Mouse (Mus musculus) left cerebral cortex, adult 2 months (tissue): Measurements from ENCODE around the gene AC140267.1. TPM values are rescaled to one million over a fixed set of nuclear protein-coding genes. Genes with fewer than 3 reads are reported as not detected.

Experiments
- DNase-seq, 2 experiments: peaks; one replicate each; pipeline ENCODE4 v3.0.0; 2021 to 2022; ENCODE audit warnings: low spot score in 2 of 2, mixed read lengths in 1 of 2; ENCODE audit errors: extremely low spot score in 1 of 2
- H3K27ac ChIP-seq: fragments of 200-600 bp; 2 replicates; pipeline ENCODE4 v1.8.1; 2022
- H3K4me3 ChIP-seq: fragments of 200-600 bp; 2 replicates; pipeline ENCODE4 v1.8.1; 2022
- CTCF ChIP-seq: fragments of 200-600 bp; IDR thresholded peaks from 2 replicates; pipeline ENCODE4 v1.8.1; 2022; ENCODE audit warnings: antibody characterized with exemption, mild to moderate bottlenecking, moderate library complexity
- intact Hi-C: fragments of 180-260 bp; cut with DNase I; formaldehyde crosslinking; loops from one replicate; pipeline ENCODE4 v1.15.1; 2025
- total RNA-seq, 2 experiments: library from RNA; stranded (reverse); gene quantifications; 2 replicates each; pipeline ENCODE4 v1.2.3; 2021

Gene AC140267.1
- total RNA-seq, 2 experiments from 2014 or later: 20.0 to 28.1 TPM

GRCm38 (mm10) chr15:80215716-80216479 is 19.7 kb upstream of the AC140267.1 start:
- intact Hi-C loops: loop anchor here (5.0 kb wide), 1 partner anchor 44 kb away; the partner anchor contains the start of gene Mgat3
- no peak overlapping the region for H3K4me3 ChIP-seq
- peak; percentile 42 to 45 for DNase-seq
- TF ChIP-seq CTCF: peak; percentile 57
- no peak overlapping the region for H3K27ac ChIP-seq

DNA sequence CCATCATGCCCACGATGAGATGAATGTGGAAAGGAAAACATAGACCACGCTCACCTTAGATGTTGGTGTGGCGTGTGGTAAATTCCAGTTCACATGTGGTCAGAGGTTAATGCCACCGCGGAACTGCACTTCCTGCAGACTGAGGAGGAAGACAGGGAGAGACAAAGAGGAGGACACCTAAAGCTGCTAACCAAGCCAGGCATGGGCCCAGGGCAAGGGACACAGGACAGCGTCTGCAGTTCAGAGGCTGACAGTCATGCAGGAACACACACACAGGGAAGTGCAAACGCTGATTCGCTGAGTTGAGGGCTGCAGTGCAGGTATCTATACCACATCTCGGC is 19.2 kb upstream of the AC140267.1 start:
- H3K27ac ChIP-seq: no peak overlapping the region
- no peak overlapping the region for H3K4me3 ChIP-seq
- DNase-seq: no peak
- intact Hi-C loops: loop anchor here (5.0 kb wide), 1 partner anchor 44 kb away; the partner anchor contains the start of gene Mgat3
- no peak for TF ChIP-seq CTCF

GRCm38 (mm10) chr15:80217476-80217875 is 18.2 kb upstream of the AC140267.1 start:
- Histone ChIP-seq H3K4me3 (no peak overlapping the region), H3K27ac (no peak overlapping the region)
- DNase-seq: no peak
- intact Hi-C loops: loop anchor here (5.0 kb wide), 1 partner anchor 45 kb away; the partner anchor contains the start of gene Mgat3
- no peak for TF ChIP-seq CTCF

- intact Hi-C loops: loop anchor here (5.0 kb wide), 1 partner anchor 47 kb away; the partner anchor contains the start of gene Mgat3
- no peak overlapping the region for H3K27ac ChIP-seq
- no peak for TF ChIP-seq CTCF
- DNase-seq: no peak
- no peak overlapping the region for H3K4me3 ChIP-seq
These were observed 16.4 kb upstream of the AC140267.1 start for GRCm38 (mm10) chr15:80219211-80219610.

DNA sequence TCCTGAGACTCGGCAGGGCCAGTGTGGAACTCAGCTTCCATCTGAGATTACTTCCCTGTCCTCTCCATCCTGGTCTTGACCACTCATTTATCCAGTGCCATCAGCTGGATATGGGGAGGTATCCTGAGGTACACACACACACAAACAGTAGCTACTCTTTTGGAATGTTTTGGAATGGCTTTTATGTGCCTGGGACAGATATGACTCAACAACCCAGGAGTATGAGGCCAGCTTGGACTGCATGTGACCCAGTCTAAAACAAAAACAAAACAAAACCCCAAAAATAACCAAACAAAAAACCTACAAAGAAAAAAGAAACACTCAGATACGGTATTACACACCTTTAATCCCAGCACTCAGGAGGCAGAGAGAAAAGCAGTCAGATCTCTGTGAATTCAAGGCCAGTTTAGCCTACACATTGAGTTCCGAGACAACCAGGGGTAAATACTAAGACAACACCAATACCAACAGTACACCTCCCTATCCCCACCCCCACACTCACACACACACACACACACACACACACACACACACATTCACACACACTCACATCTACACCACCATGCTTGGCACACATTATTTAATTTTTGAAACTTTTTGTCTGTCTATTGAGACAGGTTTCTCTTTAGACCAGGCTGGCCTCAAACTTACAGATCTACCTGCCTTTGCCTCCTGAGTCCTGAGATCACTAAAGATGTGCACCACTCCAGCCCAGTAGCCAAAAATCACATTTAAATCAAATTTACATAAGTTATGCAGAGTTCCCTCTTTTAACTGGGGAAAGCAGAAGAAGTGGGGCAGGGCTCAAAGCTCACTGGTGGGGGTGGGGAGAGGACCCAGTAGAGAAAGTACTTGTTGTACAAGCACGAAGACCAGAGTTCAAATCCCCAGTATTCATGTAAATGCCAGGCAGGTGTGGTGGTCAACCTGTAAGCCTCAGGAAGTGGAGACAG is 15.7 kb upstream of the AC140267.1 start:
- Histone ChIP-seq H3K27ac (no peak overlapping the region), H3K4me3 (no peak overlapping the region)
- DNase-seq: no peak
- intact Hi-C loops: loop anchor here (5.0 to 10.0 kb wide), 2 partner anchors 48 to 275 kb away; partner anchors contain the start of gene Mgat3
- no peak for TF ChIP-seq CTCF

- intact Hi-C loops: loop anchor here (10.0 kb wide), 1 partner anchor 276 kb away; no protein-coding TSS in a partner anchor
- no peak for TF ChIP-seq CTCF
- DNase-seq: no peak
- H3K27ac ChIP-seq: no peak overlapping the region
- no peak overlapping the region for H3K4me3 ChIP-seq
These were observed 14.6 kb upstream of the AC140267.1 start for GRCm38 (mm10) chr15:80221031-80221430.

DNA sequence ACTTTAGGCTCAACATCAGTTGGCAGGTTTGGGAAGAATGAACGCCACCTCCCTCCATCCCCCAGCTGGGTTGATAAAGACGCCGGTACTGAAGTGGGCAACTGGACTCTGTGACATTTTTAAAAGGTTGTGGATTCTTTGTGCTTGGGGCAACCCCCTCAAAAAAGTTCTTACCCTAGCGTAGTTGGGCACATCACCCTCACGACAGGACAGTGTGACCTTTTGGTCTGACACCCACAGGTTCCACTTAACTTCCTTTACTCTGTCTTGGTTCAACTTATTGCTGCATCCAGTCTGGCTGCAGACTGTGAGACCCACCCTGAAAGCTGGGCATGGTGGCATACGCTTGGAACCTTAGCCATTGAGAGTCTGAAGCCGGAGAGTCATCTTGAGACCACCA is 11.9 kb upstream of the AC140267.1 start:
- Histone ChIP-seq H3K27ac (no peak overlapping the region), H3K4me3 (no peak overlapping the region)
- no peak for DNase-seq
- no peak for TF ChIP-seq CTCF
- intact Hi-C loops: loop anchor here (10.0 kb wide), 1 partner anchor 279 kb away; no protein-coding TSS in a partner anchor

- peak in 1 of 2 experiments; percentile 67 for DNase-seq
- intact Hi-C loops: loop anchor here (5.0 to 10.0 kb wide), 3 partner anchors 37 to 280 kb away; partner anchors contain the start of gene Rps19bp1
- no peak overlapping the region for H3K4me3 ChIP-seq
- TF ChIP-seq CTCF: peak; percentile 77
- no peak overlapping the region for H3K27ac ChIP-seq
These were observed 10.4 kb upstream of the AC140267.1 start for GRCm38 (mm10) chr15:80225208-80225607.

GRCm38 (mm10) chr15:80225796-80226195 is 9.8 kb upstream of the AC140267.1 start:
- no peak overlapping the region for H3K4me3 ChIP-seq
- intact Hi-C loops: loop anchor here (5.0 to 10.0 kb wide), 3 partner anchors 37 to 281 kb away; partner anchors contain the start of gene Rps19bp1
- peak; percentile 59 for TF ChIP-seq CTCF
- H3K27ac ChIP-seq: no peak overlapping the region
- no peak for DNase-seq

DNA sequence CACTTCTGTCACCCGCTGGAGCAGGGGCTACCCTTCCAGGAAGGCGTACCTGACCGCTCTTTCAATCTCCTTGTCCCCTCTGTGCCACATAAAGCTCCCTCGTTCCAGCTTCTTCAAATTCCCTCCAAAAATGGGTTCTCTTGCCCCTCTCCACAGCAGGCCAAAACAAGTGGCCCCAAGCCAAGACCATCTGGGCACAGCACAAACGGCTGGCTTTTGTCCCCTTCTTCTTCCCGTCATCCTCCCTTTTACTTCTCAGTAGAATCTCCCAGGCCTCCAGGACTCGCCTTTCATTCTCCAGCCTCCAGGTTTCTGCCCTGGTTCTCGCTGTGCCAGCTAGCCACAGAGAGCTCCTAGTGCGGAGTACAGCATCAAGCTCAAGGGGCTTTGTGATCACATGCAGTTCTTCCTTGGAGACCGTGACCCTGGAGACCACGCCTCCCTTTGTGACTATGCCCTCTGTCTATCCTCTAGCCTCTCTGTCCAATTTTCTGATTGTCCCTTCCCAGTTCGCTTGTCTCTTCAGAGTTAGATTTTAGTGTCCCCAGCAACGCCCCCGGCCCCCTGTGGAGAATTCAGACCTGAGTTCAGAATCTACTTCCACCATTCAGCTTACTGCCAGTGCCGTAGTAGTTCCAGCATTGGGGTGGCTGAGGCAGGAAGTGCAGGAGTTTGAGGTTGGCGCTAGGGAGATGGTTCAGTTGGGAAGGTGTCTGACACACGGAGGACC is 7.4 kb upstream of the AC140267.1 start:
- Histone ChIP-seq H3K27ac (no peak overlapping the region), H3K4me3 (no peak overlapping the region)
- intact Hi-C loops: loop anchor here (1.0 to 10.0 kb wide), 4 partner anchors 34 to 283 kb away; partner anchors contain the start of gene Rps19bp1
- DNase-seq: no peak
- TF ChIP-seq CTCF: no peak

DNA sequence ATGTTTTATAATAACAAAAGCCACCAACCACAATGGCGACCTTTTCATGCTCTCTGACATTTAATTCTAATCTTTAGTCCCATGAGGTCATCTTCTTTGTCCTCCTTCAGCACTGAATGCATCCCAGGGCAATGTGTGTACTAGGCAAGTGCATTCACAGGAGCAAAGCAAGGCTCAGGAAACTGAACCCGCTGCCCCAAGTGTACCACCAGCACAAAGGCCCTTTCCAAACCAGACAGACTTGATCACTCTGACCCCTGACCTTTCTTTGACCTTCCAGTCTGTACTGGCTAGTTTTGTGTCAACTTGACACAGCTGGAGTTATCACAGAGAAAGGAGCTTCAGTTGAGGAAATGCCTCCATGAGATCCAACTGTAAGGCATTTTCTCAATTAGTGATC is 3.3 kb upstream of the AC140267.1 start:
- TF ChIP-seq CTCF: no peak
- DNase-seq: no peak
- Histone ChIP-seq H3K4me3 (no peak overlapping the region), H3K27ac (no peak overlapping the region)
- intact Hi-C loops: no loop called here
